ENCODE assay signal across 31 mouse cellular contexts in genomic region chr4:123810475-123811295, GRCm38 (mm10). TPM values are rescaled to one million over a fixed set of nuclear protein-coding genes. Genes with fewer than 3 reads are reported as not detected.
DNase-seq lines count a peak whose midpoint lies in the region; ATAC-seq lines count a peak whose summit lies in the region.
"Had no signal": no experiment of that assay in that cellular context is flagged by ENCODE, and none has a peak within 500 bp of the region (broad histone marks: within the 10 kb centered on the region; RNA-seq: fewer than 3 reads in every experiment).

No protein-coding gene starts in this region.

- H3K9ac ChIP-seq in heart, embryonic 16.5 days (ENCODE audit: low read length), result peak overlapping the region; percentile 51
- H3K9ac ChIP-seq in stomach, embryonic 15.5 days, result no peak overlapping the region
- H3K9ac ChIP-seq in midbrain, embryonic 11.5 days (ENCODE audit: low read length), result no peak overlapping the region
- H3K9ac ChIP-seq: embryonic facial prominence, embryonic 15.5 days; forebrain, postnatal 0 days; liver, postnatal 0 days; midbrain, embryonic 15.5 days had no signal

- no peaks in the 10 kb centered on the region for H3K36me3 ChIP-seq in heart, embryonic 16.5 days (ENCODE audit: control insufficient read depth, insufficient read depth)
- H3K36me3 ChIP-seq in stomach, embryonic 15.5 days, result no peaks in the 10 kb centered on the region
- no peaks in the 10 kb centered on the region for H3K36me3 ChIP-seq in midbrain, embryonic 11.5 days (ENCODE audit: control insufficient read depth, insufficient read depth, low read length)
- H3K36me3 ChIP-seq: embryonic facial prominence, embryonic 15.5 days; hindbrain, embryonic 10.5 days; limb, embryonic 10.5 days; midbrain, embryonic 15.5 days had no signal

- peaks cover 9% of the 10 kb centered on the region for H3K4me1 ChIP-seq in heart, embryonic 16.5 days (ENCODE audit: control insufficient read depth, insufficient read depth, low read length)
- no peaks in the 10 kb centered on the region for H3K4me1 ChIP-seq in stomach, embryonic 15.5 days
- no peaks in the 10 kb centered on the region for H3K4me1 ChIP-seq in midbrain, embryonic 11.5 days (ENCODE audit: control insufficient read depth, insufficient read depth, low read length)
- H3K4me1 ChIP-seq: embryonic facial prominence, embryonic 15.5 days; limb, embryonic 10.5 days; midbrain, embryonic 15.5 days had no signal

- peak overlapping the region; percentile 71 for H3K27ac ChIP-seq in heart, embryonic 16.5 days (ENCODE audit: low read length)
- no peak overlapping the region for H3K27ac ChIP-seq in stomach, embryonic 15.5 days
- no peak overlapping the region for H3K27ac ChIP-seq in midbrain, embryonic 11.5 days (ENCODE audit: low read depth, low read length)
- H3K27ac ChIP-seq: embryonic facial prominence, embryonic 15.5 days; hindbrain, embryonic 10.5 days; hindbrain, postnatal 0 days; left cerebral cortex, adult 2 months; limb, embryonic 10.5 days; midbrain, embryonic 15.5 days had no signal

- peak; percentile 52 for ATAC-seq in heart, embryonic 16.5 days (replicated peaks; ENCODE audit: extremely low read depth, insufficient read depth, low FRiP score)
- ATAC-seq in stomach, embryonic 15.5 days (ENCODE audit: insufficient read depth, low FRiP score, low read depth), result peak; percentile 53
- ATAC-seq in midbrain, embryonic 11.5 days (ENCODE audit: low FRiP score), result no peak
- no peak for ATAC-seq in granulocyte monocyte progenitor cell, adult 5-6 weeks (replicated peaks; ENCODE audit: poor library complexity, severe bottlenecking)
- ATAC-seq: forebrain, postnatal 0 days; hindbrain, postnatal 0 days; liver, postnatal 0 days; midbrain, embryonic 15.5 days; Patski had no signal

- WGBS in heart, embryonic 16.5 days, result 54% methylated on average over 12 of the region's 12 CpGs
- 74% methylated on average over 12 of the region's 12 CpGs for WGBS in stomach, embryonic 15.5 days
- 87% methylated on average over 12 of the region's 12 CpGs for WGBS in midbrain, embryonic 11.5 days

- no peaks in the 10 kb centered on the region for H3K27me3 ChIP-seq in heart, embryonic 16.5 days (ENCODE audit: control insufficient read depth, insufficient read depth, low read length)
- H3K27me3 ChIP-seq in stomach, embryonic 15.5 days (replicated peaks), result no peaks in the 10 kb centered on the region
- no peaks in the 10 kb centered on the region for H3K27me3 ChIP-seq in midbrain, embryonic 11.5 days (ENCODE audit: control insufficient read depth, insufficient read depth, low read length)
- H3K27me3 ChIP-seq: embryonic facial prominence, embryonic 15.5 days; midbrain, embryonic 15.5 days; Patski had no signal

- no peak for DNase-seq in heart, postnatal 4 days
- peak; percentile 54 for DNase-seq in ES-CJ7 (ENCODE audit: low read depth, low spot score)
- DNase-seq in brain, adult 2 months (ENCODE audit: low read depth, low spot score), result peak; percentile 8
- no peak for DNase-seq in midbrain, embryonic 11.5 days (ENCODE audit: low spot score, missing footprints)
- DNase-seq: adrenal gland, postnatal 14 days; cerebellum, adult 11-12 months; cerebellum, postnatal 25 days; forebrain, postnatal 0 days; kidney, adult 2 months; kidney, postnatal 10 days; liver, postnatal 0 days; lung, postnatal 10 days; right cerebral cortex, postnatal 14 days; thymus, postnatal 14 days had no signal

- H3K4me3 ChIP-seq in heart, embryonic 16.5 days (ENCODE audit: low read length), result no peak overlapping the region
- no peak overlapping the region for H3K4me3 ChIP-seq in stomach, embryonic 15.5 days (replicated peaks)
- H3K4me3 ChIP-seq in midbrain, embryonic 11.5 days (ENCODE audit: low read depth, low read length), result no peak overlapping the region
- H3K4me3 ChIP-seq: embryonic facial prominence, embryonic 15.5 days; hindbrain, embryonic 10.5 days; left cerebral cortex, adult 2 months; limb, embryonic 10.5 days; midbrain, embryonic 15.5 days had no signal

- H3K9me3 ChIP-seq in heart, embryonic 16.5 days (replicated peaks; ENCODE audit: control insufficient read depth, low read length), result peaks cover 4% of the 10 kb centered on the region; the same call in 1 of the 2 replicates
- no peaks in the 10 kb centered on the region for H3K9me3 ChIP-seq in stomach, embryonic 15.5 days
- H3K9me3 ChIP-seq in midbrain, embryonic 11.5 days (ENCODE audit: control insufficient read depth, low read length), result no peaks in the 10 kb centered on the region
- H3K9me3 ChIP-seq: embryonic facial prominence, embryonic 15.5 days; hindbrain, embryonic 10.5 days; limb, embryonic 10.5 days; midbrain, embryonic 15.5 days had no signal

- peak overlapping the region; percentile 20 for H3K4me2 ChIP-seq in heart, embryonic 16.5 days (ENCODE audit: low read depth, low read length)
- H3K4me2 ChIP-seq in stomach, embryonic 15.5 days, result no peak overlapping the region
- no peak overlapping the region for H3K4me2 ChIP-seq in midbrain, embryonic 11.5 days
- H3K4me2 ChIP-seq: embryonic facial prominence, embryonic 15.5 days; midbrain, embryonic 15.5 days had no signal

RNA-seq across cellular contexts. Expression of gene Rhbdl2, which starts 23.0 kb away (rescaled TPM):
- 3.4 and 4.1 TPM in 2 replicates for polyA plus RNA-seq in heart, embryonic 16.5 days (2015; fragmentation: Nextera tagmentation; extraction: Ambion mirVana)
- total RNA-seq in heart, postnatal 4 days (2021), result under 1 TPM; 0.41 to 0.77 TPM
- polyA plus RNA-seq in stomach, embryonic 15.5 days (2015; fragmentation: Nextera tagmentation; extraction: Ambion mirVana), result 5.7 and 6.0 TPM in 2 replicates
- polyA plus RNA-seq in midbrain, embryonic 11.5 days (2014; fragmentation: Nextera tagmentation; extraction: Ambion mirVana), result 0.30 and 0.44 TPM in 2 replicates
- total RNA-seq in granulocyte monocyte progenitor cell, adult 5-6 weeks (2014; fragmentation: Nextera tagmentation), result not detected in 2 replicates
- total RNA-seq in granulocyte monocyte progenitor cell, adult 5-6 weeks (2017), result not detected in 2 replicates
- total RNA-seq: gastrocnemius, adult 18-20 months; megakaryocyte progenitor cell, adult 5-6 weeks; neutrophil, adult 5-6 weeks had no signal
- polyA plus RNA-seq: liver, adult 2 months; liver, postnatal 0 days had no signal

RNA-seq across cellular contexts. Expression of gene 4933427I04Rik, which starts 48.8 kb away (rescaled TPM):
- polyA plus RNA-seq in heart, embryonic 16.5 days (2015; fragmentation: Nextera tagmentation; extraction: Ambion mirVana), result 0.06 TPM in 1 of 2 replicates, not detected in the other
- total RNA-seq in heart, postnatal 4 days (2021), result not detected
- 0.08 TPM in 2 replicates for polyA plus RNA-seq in stomach, embryonic 15.5 days (2015; fragmentation: Nextera tagmentation; extraction: Ambion mirVana)
- 0.10 TPM in 1 of 2 replicates, not detected in the other for polyA plus RNA-seq in midbrain, embryonic 11.5 days (2014; fragmentation: Nextera tagmentation; extraction: Ambion mirVana)
- not detected in 2 replicates for total RNA-seq in granulocyte monocyte progenitor cell, adult 5-6 weeks (2014; fragmentation: Nextera tagmentation)
- total RNA-seq in granulocyte monocyte progenitor cell, adult 5-6 weeks (2017), result not detected in 2 replicates
- total RNA-seq: adrenal gland, postnatal 14 days; forebrain, postnatal 0 days; gastrocnemius, adult 18-20 months; gastrocnemius, postnatal 4 days; hindbrain, postnatal 0 days; left cerebral cortex, adult 2 months; liver, adult 2 months; megakaryocyte progenitor cell, adult 5-6 weeks; neutrophil, adult 5-6 weeks had no signal
- polyA plus RNA-seq: C2C12; kidney, adult 2 months; limb, embryonic 10.5 days; liver, adult 2 months; liver, postnatal 0 days; spleen, adult 2 months had no signal

Comparison
In these comparisons a context has a peak if more than half of its experiments do, and no peak if none do; other contexts are left out.
1. ATAC-seq: peak in heart, embryonic 16.5 days (single experiment) and stomach, embryonic 15.5 days (single experiment); none in midbrain, embryonic 11.5 days (single experiment) and granulocyte monocyte progenitor cell, adult 5-6 weeks (single experiment).
2. DNase-seq: peak in ES-CJ7 (single experiment) and brain, adult 2 months (single experiment); none in heart, postnatal 4 days (single experiment) and midbrain, embryonic 11.5 days (single experiment).